Mouse (Mus musculus) bone marrow, adult 2 months (tissue): ENCODE measurements around the gene Dcaf15.

Experiments used
- CTCF ChIP-seq: fragments of 200-500 bp; IDR thresholded peaks from 2 replicates; pipeline ENCODE4 v1.5.1; 2011; ENCODE audit warnings: low read length, control low read depth; ENCODE audit not compliant: control insufficient read depth, insufficient read depth
- POLR2A ChIP-seq: fragments of 200-500 bp; IDR thresholded peaks from 2 replicates; pipeline ENCODE4 v1.6.1; 2011; ENCODE audit warnings: low read depth, mild to moderate bottlenecking, control low read depth, low read length, borderline replicate concordance; ENCODE audit not compliant: control insufficient read depth

DNA sequence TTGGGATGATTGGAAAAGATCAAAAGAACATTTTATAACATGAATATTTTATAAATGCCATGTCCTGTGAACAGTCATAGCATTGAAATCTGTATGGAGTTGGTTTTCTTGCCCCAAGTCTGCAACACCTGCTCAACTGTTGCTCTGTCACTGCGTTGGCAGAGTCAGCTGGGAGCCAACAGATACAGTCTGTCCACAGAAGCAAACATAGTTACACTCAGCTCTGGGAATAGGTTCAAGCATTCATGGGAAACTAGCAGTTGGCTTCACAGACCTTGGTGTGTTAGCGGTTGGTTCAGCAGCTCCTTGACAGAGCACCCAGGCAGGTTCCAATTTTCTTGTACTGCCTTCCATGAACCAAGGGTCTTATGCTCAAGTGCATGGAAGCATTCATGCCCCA lies 33.9 kb downstream of the Dcaf15 start:
- TF ChIP-seq POLR2A (no peak), CTCF (no peak)
